Comparison of ENCODE assay signal across 8 mouse cellular contexts in genomic region chr10:80167460-80168037, GRCm38 (mm10). TPM values are rescaled to one million over a fixed set of nuclear protein-coding genes. Genes with fewer than 3 reads are reported as not detected.
DNase-seq lines count a peak whose midpoint lies in the region; ATAC-seq lines count a peak whose summit lies in the region.

No protein-coding gene starts in this region.

- ATAC-seq in inflammation-experienced regulatory T-cells, adult 6 months = peak; percentile 88
- peak; percentile 75 for ATAC-seq in megakaryocyte progenitor cell, adult 5-6 weeks (replicated peaks; ENCODE audit: poor library complexity)

- peak; percentile 98 to 99 for DNase-seq in adrenal gland, adult (ENCODE audit: inconsistent age in 2 of 2, low spot score in 1 of 2)
- DNase-seq in embryo, embryonic 10.5 days (ENCODE audit: low spot score) = peak; percentile 100
- DNase-seq in gastrocnemius, postnatal 14 days = peak; percentile 99
- peak; percentile 98 to 99 for DNase-seq in left cerebral cortex, postnatal 10 days (ENCODE audit: extremely low spot score in 1 of 2, low spot score in 2 of 2)
- DNase-seq in right cerebral cortex, postnatal 10 days (ENCODE audit: low spot score in 2 of 2) = peak; percentile 98 to 99
- DNase-seq in urinary bladder, postnatal 14 days (ENCODE audit: low spot score) = peak; percentile 99

- intact Hi-C loops in gastrocnemius, postnatal 14 days (cut with DNase I; ENCODE audit: low total_unique reads) = no loop called here
- intact Hi-C loops in left cerebral cortex, postnatal 10 days (cut with DNase I) = no loop called here

RNA-seq across cellular contexts. Expression of gene Cirbp, which starts 1.8 kb away (rescaled TPM):
- 10 to 100 TPM; 41.4 to 41.5 TPM for total RNA-seq in gastrocnemius, postnatal 14 days (2021)
- polyA plus RNA-seq in inflammation-experienced regulatory T-cells, adult 6 months (2017; shearing (Covaris generic)) = 100 to 1,000 TPM in 2 of 3 experiments, 10 to 100 TPM in 1; 84.2 to 255 (median 213) TPM
- total RNA-seq in left cerebral cortex, postnatal 10 days (2021) = 100 to 1,000 TPM; 138 to 151 TPM
- total RNA-seq in megakaryocyte progenitor cell, adult 5-6 weeks (2015) = 16.1 and 18.4 TPM in 2 replicates
- total RNA-seq in megakaryocyte progenitor cell, adult 5-6 weeks (2017) = 35.4 and 60.4 TPM in 2 replicates

RNA-seq across cellular contexts. Expression of gene 1600002K03Rik, which starts 5.2 kb away (rescaled TPM):
- total RNA-seq in gastrocnemius, postnatal 14 days (2021) = 1 to 10 TPM; 3.3 to 4.2 TPM
- 10 to 100 TPM; 17.9 to 28.4 (median 20.5) TPM for polyA plus RNA-seq in inflammation-experienced regulatory T-cells, adult 6 months (2017; shearing (Covaris generic))
- total RNA-seq in left cerebral cortex, postnatal 10 days (2021) = 1 to 10 TPM; 4.5 TPM
- 17.2 and 18.2 TPM in 2 replicates for total RNA-seq in megakaryocyte progenitor cell, adult 5-6 weeks (2015)
- 13.4 and 13.5 TPM in 2 replicates for total RNA-seq in megakaryocyte progenitor cell, adult 5-6 weeks (2017)

RNA-seq across cellular contexts. Expression of gene Efna2, which starts 11.7 kb away (rescaled TPM):
- under 1 TPM; 0.58 to 0.98 TPM for total RNA-seq in gastrocnemius, postnatal 14 days (2021)
- not detected for polyA plus RNA-seq in inflammation-experienced regulatory T-cells, adult 6 months (2017; shearing (Covaris generic))
- 10 to 100 TPM; 18.4 to 19.1 TPM for total RNA-seq in left cerebral cortex, postnatal 10 days (2021)
- 0.54 TPM in 1 of 2 replicates, not detected in the other for total RNA-seq in megakaryocyte progenitor cell, adult 5-6 weeks (2015)
- 0.37 TPM in 1 of 2 replicates, not detected in the other for total RNA-seq in megakaryocyte progenitor cell, adult 5-6 weeks (2017)

RNA-seq across cellular contexts. Expression of gene Midn, which starts 19.5 kb away (rescaled TPM):
- total RNA-seq in gastrocnemius, postnatal 14 days (2021) = 10 to 100 TPM; 40.3 to 43.6 TPM
- 1 to 10 TPM; 7.3 to 9.3 (median 7.5) TPM for polyA plus RNA-seq in inflammation-experienced regulatory T-cells, adult 6 months (2017; shearing (Covaris generic))
- 100 to 1,000 TPM in 1 of 2 experiments, 10 to 100 TPM in 1; 92.6 to 103 TPM for total RNA-seq in left cerebral cortex, postnatal 10 days (2021)
- 21.4 and 22.2 TPM in 2 replicates for total RNA-seq in megakaryocyte progenitor cell, adult 5-6 weeks (2015)
- total RNA-seq in megakaryocyte progenitor cell, adult 5-6 weeks (2017) = 12.7 and 17.9 TPM in 2 replicates

RNA-seq across cellular contexts. Expression of gene Cbarp, which starts 26.9 kb away (rescaled TPM):
- 1 to 10 TPM; 1.6 TPM for total RNA-seq in gastrocnemius, postnatal 14 days (2021)
- polyA plus RNA-seq in inflammation-experienced regulatory T-cells, adult 6 months (2017; shearing (Covaris generic)) = 1 to 10 TPM in 2 of 3 experiments, under 1 TPM in 1; 0.60 to 2.3 (median 1.3) TPM
- 100 to 1,000 TPM; 394 to 415 TPM for total RNA-seq in left cerebral cortex, postnatal 10 days (2021)
- 3.8 and 4.8 TPM in 2 replicates for total RNA-seq in megakaryocyte progenitor cell, adult 5-6 weeks (2015)
- total RNA-seq in megakaryocyte progenitor cell, adult 5-6 weeks (2017) = 2.0 and 2.2 TPM in 2 replicates

Comparison
In these comparisons a context has a peak if more than half of its experiments do, and no peak if none do; other contexts are left out.
1. Peak in every context shown above with its lines: DNase-seq and ATAC-seq.
2. RNA of gene Efna2, which starts 11.7 kb away (total RNA-seq): 18.4 to 19.1 TPM in left cerebral cortex, postnatal 10 days; 0.58 to 0.98 TPM in gastrocnemius, postnatal 14 days and 0.37 to 0.54 TPM in megakaryocyte progenitor cell, adult 5-6 weeks; every median in the first group is over 4 times any median in the second.